Mouse (Mus musculus) spleen, postnatal 10 days (tissue): ENCODE measurements around the gene S100b.

ENCODE experiments used
- DNase-seq, 2 experiments: peaks; one replicate each; pipeline ENCODE4 v3.0.0; 2021 to 2022; ENCODE audit warnings: low spot score in 2 of 2

The S100b gene

GRCm38 (mm10) chr10:76260358-76261059, 6.9 kb downstream of the S100b start:
- DNase-seq, result no peak

GRCm38 (mm10) chr10:76261447-76261846, 7.8 kb downstream of the S100b start:
- no peak for DNase-seq

DNA sequence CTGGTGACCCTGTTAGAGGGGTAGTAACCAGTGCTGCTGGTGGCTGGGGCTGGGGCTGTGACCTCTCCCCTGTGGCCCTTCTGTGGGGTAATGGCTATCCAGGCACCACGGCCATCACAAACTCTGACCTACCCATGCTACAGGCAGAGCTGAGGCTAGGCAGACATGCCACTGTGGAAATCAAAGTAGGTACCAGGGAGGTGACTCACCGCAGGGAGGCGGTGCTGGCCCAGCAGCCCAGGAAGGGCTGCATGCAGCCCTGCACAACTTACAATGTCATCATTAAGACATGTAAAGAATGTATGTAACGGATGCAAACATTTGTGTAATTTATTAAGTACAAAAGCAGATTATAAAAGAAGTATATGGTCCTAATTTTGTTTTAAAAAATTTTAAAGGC, 8.8 kb downstream of the S100b start:
- DNase-seq, result no peak

GRCm38 (mm10) chr10:76271238-76271637, 17.6 kb downstream of the S100b start:
- DNase-seq, result peak in 1 of 2 experiments; percentile 61

DNA sequence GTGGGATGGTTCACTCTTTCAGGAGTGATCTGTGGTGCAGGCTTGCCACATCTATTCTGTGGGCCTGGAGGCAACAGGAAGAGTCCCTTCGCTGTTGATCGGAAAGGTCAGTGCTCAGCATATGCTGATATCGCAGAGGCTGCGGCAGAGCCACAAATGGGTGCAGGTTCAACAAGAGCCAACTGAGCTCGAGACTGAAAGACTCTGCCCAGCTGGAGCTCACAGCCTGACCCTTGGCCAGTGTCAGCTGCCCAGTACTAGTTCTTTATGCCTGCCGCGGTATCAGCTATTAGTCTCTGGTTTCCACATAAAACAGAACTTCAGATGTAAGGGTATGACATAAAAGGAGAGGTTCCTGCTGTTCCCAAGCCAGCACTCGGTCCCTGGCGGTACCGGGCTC, 21.6 kb downstream of the S100b start:
- DNase-seq, result no peak

GRCm38 (mm10) chr10:76278541-76279097, 25.0 kb downstream of the S100b start:
- DNase-seq, result no peak

DNA sequence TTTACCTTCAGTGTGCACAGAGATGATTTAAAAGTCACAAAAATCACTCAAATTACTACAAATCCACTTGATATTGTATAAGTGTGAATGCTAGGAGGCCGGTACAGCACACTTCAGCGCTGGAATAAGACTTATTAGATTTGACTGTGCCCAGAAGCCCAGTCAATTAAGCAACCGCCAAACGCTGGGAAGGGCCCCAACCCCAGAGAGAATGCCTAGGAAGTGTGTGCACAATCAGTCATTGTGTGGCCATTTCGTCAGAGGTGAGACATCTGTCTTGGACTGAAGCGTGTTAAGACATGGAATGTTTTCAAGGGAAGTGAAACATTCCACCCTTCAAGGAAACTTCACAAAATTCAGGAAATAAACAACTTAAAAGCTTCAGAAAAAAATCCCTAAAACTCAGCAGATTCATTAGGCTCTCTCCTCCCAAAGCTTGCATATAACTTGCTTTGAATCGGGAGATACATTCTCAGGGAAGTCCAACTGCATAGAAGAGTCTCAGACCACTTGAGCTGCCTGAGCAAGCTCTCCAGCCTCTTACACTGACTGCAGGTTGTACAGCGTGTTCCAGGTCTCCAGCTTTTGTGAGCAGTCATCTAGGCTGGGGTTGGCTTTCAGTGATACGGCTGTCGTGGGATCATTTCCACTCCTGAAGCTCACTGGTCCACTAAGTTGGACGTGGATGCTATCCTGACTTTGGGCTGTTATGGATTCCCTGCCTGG, 34.8 kb downstream of the S100b start:
- DNase-seq, result no peak

DNA sequence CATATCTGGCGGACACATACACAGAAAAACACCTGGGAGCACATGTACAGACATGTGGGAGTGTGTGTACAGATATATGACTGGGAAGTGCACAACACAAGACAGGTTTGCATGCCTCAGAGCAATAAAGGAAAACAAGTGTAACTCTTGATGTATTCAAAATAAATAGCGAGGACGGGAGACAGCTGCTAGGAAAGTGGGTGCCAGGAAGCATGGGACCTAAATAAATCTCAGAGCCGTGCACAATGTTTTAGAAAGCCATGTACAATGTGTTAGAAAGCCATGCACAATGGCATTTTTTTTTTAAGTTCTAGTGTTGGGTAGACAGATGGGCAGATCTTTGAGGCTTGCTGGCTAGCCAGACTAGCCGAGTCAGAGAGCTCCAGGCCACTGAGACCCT, 35.4 kb downstream of the S100b start:
- no peak for DNase-seq

GRCm38 (mm10) chr10:76289936-76290671, 36.5 kb downstream of the S100b start:
- no peak for DNase-seq

- DNase-seq, result no peak
Measured at GRCm38 (mm10) chr10:76293222-76293621, 39.6 kb downstream of the S100b start.

DNA sequence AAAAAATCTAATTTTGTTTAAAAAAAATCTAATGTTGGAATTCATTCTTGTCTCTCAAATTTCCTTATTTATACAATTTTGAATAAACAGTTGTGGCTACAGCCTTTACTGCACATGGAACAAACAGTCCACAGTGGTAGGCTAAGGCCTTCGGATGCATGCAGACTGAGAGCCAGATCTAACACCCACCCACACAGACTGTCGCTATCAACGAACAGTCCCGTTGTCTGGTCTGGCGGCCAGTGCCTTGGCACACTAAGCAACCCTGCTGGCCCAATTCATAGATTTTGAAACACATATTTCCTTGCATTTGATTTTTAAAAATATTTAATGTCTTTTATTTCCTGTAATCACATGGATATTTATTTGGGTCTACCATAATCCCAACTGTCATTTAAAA, 46.5 kb downstream of the S100b start:
- DNase-seq, result no peak

GRCm38 (mm10) chr10:76306738-76307137, 53.1 kb downstream of the S100b start:
- no peak for DNase-seq
